Mouse (Mus musculus): ENCODE results near the gene Btbd2. TPM values are rescaled to one million over a fixed set of nuclear protein-coding genes. Genes with fewer than 3 reads are reported as not detected.

Btbd2 gene
- polyA plus RNA-seq, 2 experiments: 8.2 to 8.6 TPM

DNA sequence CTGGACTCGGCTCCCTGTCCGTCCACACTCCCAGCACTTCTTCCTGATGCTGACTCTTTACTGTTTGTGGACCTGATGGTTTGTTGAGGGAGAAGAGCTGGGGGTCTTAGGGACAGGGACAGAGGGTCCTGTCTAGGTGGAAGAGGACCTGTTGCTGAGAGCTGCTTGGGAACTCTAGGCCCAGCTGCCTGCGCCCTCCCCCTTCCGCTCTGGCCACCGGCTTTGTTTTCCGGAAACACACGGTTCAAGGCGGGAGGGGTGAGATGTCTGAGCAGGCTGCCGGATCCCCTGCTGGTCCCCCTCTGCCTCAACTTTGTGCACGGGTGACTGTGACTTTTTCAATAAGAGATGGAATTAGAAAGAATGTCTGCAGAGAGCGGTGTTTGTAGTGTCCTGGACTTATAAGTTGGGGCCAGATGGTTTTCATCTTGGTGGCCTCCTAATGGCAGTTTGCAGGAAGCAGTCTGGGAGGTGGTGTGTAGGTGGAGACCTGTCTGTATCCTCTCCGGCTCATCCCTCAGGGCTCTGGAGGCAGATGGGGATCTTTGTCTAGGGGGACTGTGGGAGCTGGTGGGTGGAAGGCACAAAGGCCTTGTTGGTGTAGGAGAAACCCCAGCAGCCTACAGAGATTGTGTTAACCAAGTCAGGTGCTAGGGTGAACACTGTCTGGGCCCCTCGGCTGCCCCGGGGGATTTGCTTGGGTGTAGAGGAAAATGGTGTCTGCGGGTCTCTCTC, 33.2 kb downstream of the Btbd2 start:
- ATAC-seq (ENCODE audit: insufficient read depth) (no peak), DNase-seq (ENCODE audit: low read depth in 3 of 3, low spot score in 3 of 3) (peak in 1 of 3 experiments; percentile 26)
- TF ChIP-seq EP300 (IDR thresholded peaks at IDR 0.05; ENCODE audit: low read depth) (no peak), CTCF (IDR thresholded peaks at IDR 0.05; ENCODE audit: low read depth) (no peak)
- H3K36me3 ChIP-seq (replicated peaks; ENCODE audit: control insufficient read depth, insufficient read depth, low read depth): no peaks in the 10 kb centered on the region
- no peaks in the 10 kb centered on the region for H3K27me3 ChIP-seq (ENCODE audit: control insufficient read depth, insufficient read depth, low read length)
- peak overlapping the region; percentile 89 for H3K9ac ChIP-seq (replicated peaks)
- peak overlapping the region; percentile 86 to 87 for H3K4me3 ChIP-seq (ENCODE audit: insufficient read depth in 1 of 2, low read depth in 2 of 2, low read length in 2 of 2)
- H3K27ac ChIP-seq: peak overlapping the region; percentile 83
- no peaks in the 10 kb centered on the region for H3K9me3 ChIP-seq (ENCODE audit: control insufficient read depth, low read length)
- WGBS (ENCODE audit: insufficient replicate concordance): 13% methylated on average over 15 of the region's 15 CpGs
- peaks cover 3 to 26% of the 10 kb centered on the region in 2 experiments; a peak in 3 of 4 replicates for H3K4me1 ChIP-seq (replicated peaks; ENCODE audit: control insufficient read depth in 2 of 2, insufficient read depth in 2 of 2, low read length in 1 of 2)
- H3K4me2 ChIP-seq (ENCODE audit: low read depth): peak overlapping the region; percentile 96

DNA sequence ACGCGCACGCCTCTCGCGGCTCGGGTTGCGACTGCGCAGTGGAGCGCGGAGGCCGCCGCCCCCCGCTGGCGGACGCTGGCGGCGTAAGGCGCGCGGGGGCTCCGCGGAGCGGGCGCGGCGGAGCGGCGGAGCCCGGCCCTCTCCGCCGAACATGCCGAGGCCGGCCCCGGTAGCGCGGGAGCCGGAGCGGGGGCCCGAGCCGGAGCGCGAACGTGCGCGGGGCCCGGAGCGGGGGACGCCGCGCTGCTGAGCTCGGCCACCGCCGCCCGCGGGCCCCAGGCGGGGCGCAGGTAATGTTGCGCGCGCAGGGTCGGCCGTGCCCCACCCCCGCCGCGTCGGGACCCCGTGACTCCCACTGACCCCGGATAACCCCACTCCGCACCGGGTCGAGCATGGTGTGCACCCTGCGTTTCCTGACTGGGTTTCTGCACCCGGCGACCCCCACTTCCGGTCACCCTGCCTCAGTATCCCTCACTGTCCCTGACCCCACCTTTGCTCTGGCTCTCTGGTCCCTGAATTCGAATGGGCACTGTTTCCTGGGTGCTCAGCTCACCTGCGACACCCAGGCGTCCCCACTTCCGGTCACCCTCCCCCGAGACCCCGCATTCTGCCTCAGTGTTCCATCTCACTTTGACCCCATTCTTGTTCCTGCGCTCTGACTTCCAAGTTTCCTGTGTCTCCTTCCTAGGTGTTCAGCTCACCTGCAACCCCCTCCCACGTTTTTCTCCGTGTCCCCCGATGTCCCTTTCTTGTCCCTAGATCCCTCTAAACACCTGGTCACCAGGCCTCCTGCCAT, 34.0 kb downstream of the Btbd2 start, which contains the start of gene Csnk1g2:
Gene Csnk1g2 (plus strand): TSS at position 178 of the 796 bp plus-strand sequence.
- no peak for DNase-seq (ENCODE audit: low read depth in 3 of 3, low spot score in 3 of 3)
- peaks cover 3 to 26% of the 10 kb centered on the region in 2 experiments; a peak in 3 of 4 replicates for H3K4me1 ChIP-seq (replicated peaks; ENCODE audit: control insufficient read depth in 2 of 2, insufficient read depth in 2 of 2, low read length in 1 of 2)

DNA sequence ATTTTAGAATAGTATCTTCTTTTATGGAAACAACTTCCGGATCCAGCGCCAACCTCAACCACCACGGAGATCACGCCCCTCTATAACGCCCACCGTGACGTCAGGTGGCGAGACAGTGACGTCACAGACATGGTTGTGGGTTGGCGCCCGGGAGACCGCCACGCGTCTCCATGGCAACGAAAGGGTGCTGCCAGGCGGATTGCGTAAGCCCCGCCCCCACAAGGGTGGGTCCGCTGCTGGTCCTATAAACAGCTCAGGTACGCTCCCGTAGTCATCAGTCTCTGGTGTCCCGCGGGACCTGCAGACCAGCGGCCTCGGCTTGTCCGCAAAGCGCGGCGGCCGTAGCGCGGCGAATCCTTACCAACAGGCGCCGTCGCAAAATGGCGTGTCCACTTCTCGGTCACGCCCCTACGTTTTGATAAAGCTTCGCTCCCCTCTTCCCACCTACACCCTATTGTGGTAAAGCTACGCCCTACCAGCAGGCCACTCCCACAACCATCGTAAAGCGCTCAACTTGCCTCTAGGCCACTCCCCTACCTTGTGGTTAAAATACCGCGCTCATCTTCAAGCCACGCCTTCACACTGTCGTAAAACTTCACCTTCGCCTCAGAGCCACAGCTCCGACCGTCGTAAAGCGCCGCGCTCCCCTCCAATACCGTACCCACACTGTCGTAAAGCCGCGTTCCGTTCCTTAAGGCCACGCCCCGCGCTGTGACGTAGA, 34.8 kb downstream of the Btbd2 start:
- Histone ChIP-seq H3K9me3 (ENCODE audit: control insufficient read depth, low read length) (no peaks in the 10 kb centered on the region), H3K4me2 (ENCODE audit: low read depth) (peak overlapping the region; percentile 83), H3K27ac (peak overlapping the region; percentile 91), H3K36me3 (replicated peaks; ENCODE audit: control insufficient read depth, insufficient read depth, low read depth) (no peaks in the 10 kb centered on the region), H3K9ac (replicated peaks) (peak overlapping the region; percentile 59), H3K4me1 (replicated peaks; ENCODE audit: control insufficient read depth in 2 of 2, insufficient read depth in 2 of 2, low read length in 1 of 2) (peaks cover 3 to 24% of the 10 kb centered on the region in 2 experiments; a peak in 3 of 4 replicates), H3K27me3 (ENCODE audit: control insufficient read depth, insufficient read depth, low read length) (no peaks in the 10 kb centered on the region), H3K4me3 (ENCODE audit: insufficient read depth in 1 of 2, low read depth in 2 of 2, low read length in 2 of 2) (peak overlapping the region; percentile 71 to 87)
- ATAC-seq (ENCODE audit: insufficient read depth) (peak; percentile 92), DNase-seq (ENCODE audit: low read depth in 3 of 3, low spot score in 3 of 3) (peak; percentile 100)
- WGBS (ENCODE audit: insufficient replicate concordance): under 1% methylated on average over 64 of the region's 64 CpGs
- TF ChIP-seq CTCF (IDR thresholded peaks at IDR 0.05; ENCODE audit: low read depth) (no peak), EP300 (IDR thresholded peaks at IDR 0.05; ENCODE audit: low read depth) (peak; percentile 55; the same call in 1 of the 2 replicates)

More for the DNA sequence above, 34.0 kb downstream of the Btbd2 start, which contains the start of gene Csnk1g2:
- Histone ChIP-seq H3K9me3 (ENCODE audit: control insufficient read depth, low read length) (no peaks in the 10 kb centered on the region), H3K27ac (peak within 1 kb of the TSS; percentile 91), H3K9ac (replicated peaks) (peak within 1 kb of the TSS; percentile 89), H3K36me3 (replicated peaks; ENCODE audit: control insufficient read depth, insufficient read depth, low read depth) (no peaks in the 10 kb centered on the region), H3K4me2 (ENCODE audit: low read depth) (peak within 1 kb of the TSS; percentile 96), H3K4me3 (ENCODE audit: insufficient read depth in 1 of 2, low read depth in 2 of 2, low read length in 2 of 2) (peak within 1 kb of the TSS; percentile 86 to 87), H3K27me3 (ENCODE audit: control insufficient read depth, insufficient read depth, low read length) (no peaks in the 10 kb centered on the region)
- ATAC-seq (ENCODE audit: insufficient read depth): peak; percentile 29
- WGBS (ENCODE audit: insufficient replicate concordance): under 1% methylated on average over 83 of the region's 85 CpGs
- TF ChIP-seq EP300 (IDR thresholded peaks at IDR 0.05; ENCODE audit: low read depth): no peak
- no peak; the same call in 1 of the 2 replicates for TF ChIP-seq CTCF (IDR thresholded peaks at IDR 0.05; ENCODE audit: low read depth)

DNA sequence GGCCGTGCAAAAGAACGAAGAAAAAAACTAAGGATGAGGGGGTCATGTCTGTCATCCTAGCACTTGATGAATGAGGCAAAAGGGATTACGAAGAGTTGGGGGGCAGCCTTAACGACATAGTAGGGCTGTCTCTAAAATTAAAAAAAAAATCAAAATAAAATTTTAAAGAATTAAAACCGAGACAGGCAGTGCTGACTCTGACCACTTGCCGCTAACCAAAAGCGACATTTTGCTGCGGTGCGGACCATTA, 35.3 kb downstream of the Btbd2 start:
- TF ChIP-seq CTCF (IDR thresholded peaks at IDR 0.05; ENCODE audit: low read depth) (no peak), EP300 (IDR thresholded peaks at IDR 0.05; ENCODE audit: low read depth) (no peak)
- ATAC-seq (ENCODE audit: insufficient read depth): no peak
- H3K27me3 ChIP-seq (ENCODE audit: control insufficient read depth, insufficient read depth, low read length): no peaks in the 10 kb centered on the region
- no peaks in the 10 kb centered on the region for H3K9me3 ChIP-seq (ENCODE audit: control insufficient read depth, low read length)
- peak overlapping the region; percentile 59 for H3K9ac ChIP-seq (replicated peaks)
- peak overlapping the region; percentile 91 for H3K27ac ChIP-seq
- peak overlapping the region; percentile 83 for H3K4me2 ChIP-seq (ENCODE audit: low read depth)
- H3K36me3 ChIP-seq (replicated peaks; ENCODE audit: control insufficient read depth, insufficient read depth, low read depth): no peaks in the 10 kb centered on the region
- H3K4me3 ChIP-seq (ENCODE audit: insufficient read depth in 1 of 2, low read depth in 2 of 2, low read length in 2 of 2): peak overlapping the region; percentile 71 to 87
- DNase-seq (ENCODE audit: low read depth in 3 of 3, low spot score in 3 of 3): no peak
- peaks cover 3 to 24% of the 10 kb centered on the region in 2 experiments; a peak in 3 of 4 replicates for H3K4me1 ChIP-seq (replicated peaks; ENCODE audit: control insufficient read depth in 2 of 2, insufficient read depth in 2 of 2, low read length in 1 of 2)
- 4% methylated on average over 9 of the region's 9 CpGs for WGBS (ENCODE audit: insufficient replicate concordance)

Measured in liver, embryonic 14.5 days (tissue).